Mouse (Mus musculus) left cerebral cortex, adult 18-20 months (tissue): ENCODE measurements at regions not wholly inside any gene's neighbourhood (a gene's known extent, or its start where the extent isn't known, plus 50 kb on each side); places are given as distances from the start of the nearest gene placed in this dataset.
A peak's percentile ranks its signal among the peaks of the same experiment; 100 is the strongest.
"Not testable (repeated sequence)": the region's sequence is repeated elsewhere in the genome, so short reads cannot be mapped to it uniquely, and the experiment has no call there.

Experiments
- DNase-seq, 2 experiments: peaks; one replicate each; pipeline ENCODE4 v3.0.0; 2021 to 2022; ENCODE audit warnings: low spot score in 2 of 2, mixed read lengths in 1 of 2

GRCm38 (mm10) chr15:38409168-38409567 lies 983.8 kb downstream of the 4930447A16Rik start:
- DNase-seq = no peak

GRCm38 (mm10) chr15:38410462-38410861 lies 985.1 kb downstream of the 4930447A16Rik start:
- no peak for DNase-seq

GRCm38 (mm10) chr15:38412481-38412880 lies 987.1 kb downstream of the 4930447A16Rik start:
- no peak for DNase-seq

GRCm38 (mm10) chr15:38413329-38413728 lies 988.0 kb downstream of the 4930447A16Rik start:
- DNase-seq = peak; percentile 21 to 42

- DNase-seq = no peak
These were observed 989.1 kb downstream of the 4930447A16Rik start for GRCm38 (mm10) chr15:38414318-38415090.

GRCm38 (mm10) chr15:38415091-38415486 lies 989.7 kb downstream of the 4930447A16Rik start:
- no peak for DNase-seq

GRCm38 (mm10) chr15:38419621-38420020 lies 994.3 kb downstream of the 4930447A16Rik start:
- no peak for DNase-seq

GRCm38 (mm10) chr15:38420784-38421183 lies 995.4 kb downstream of the 4930447A16Rik start:
- DNase-seq = no peak

GRCm38 (mm10) chr15:38422741-38423140 lies 997.4 kb downstream of the 4930447A16Rik start:
- DNase-seq = no peak

GRCm38 (mm10) chr15:38425506-38425905 lies 1000.2 kb downstream of the 4930447A16Rik start:
- DNase-seq = no peak

- DNase-seq = no peak
These were observed 1002.6 kb downstream of the 4930447A16Rik start for GRCm38 (mm10) chr15:38427966-38428365.

GRCm38 (mm10) chr15:38431668-38432067 lies 1006.3 kb downstream of the 4930447A16Rik start:
- no peak for DNase-seq

- DNase-seq = no peak
These were observed 1008.0 kb downstream of the 4930447A16Rik start for GRCm38 (mm10) chr15:38433386-38433785.

GRCm38 (mm10) chr15:38434239-38434638 lies 1008.9 kb downstream of the 4930447A16Rik start:
- not testable (repeated sequence) for DNase-seq
